Comparison of ENCODE assay signal across 24 mouse cellular contexts in genomic region chr8:104635004-104635710, GRCm38 (mm10). TPM values are rescaled to one million over a fixed set of nuclear protein-coding genes. Genes with fewer than 3 reads are reported as not detected.
A peak's percentile ranks its signal among the peaks of the same experiment; 100 is the strongest.
DNase-seq lines count a peak whose midpoint lies in the region.
"Had no signal": no experiment of that assay in that cellular context is flagged by ENCODE, and none has a peak within 500 bp of the region (broad histone marks: within the 10 kb centered on the region; RNA-seq: fewer than 3 reads in every experiment).

No protein-coding gene starts in this region.

- peak; percentile 61 for DNase-seq in adrenal gland, adult 2 months
- DNase-seq in adrenal gland, postnatal 10 days = no peak
- DNase-seq in heart, adult 9 months (ENCODE audit: low spot score in 2 of 2) = peak; percentile 1
- no peak for DNase-seq in heart, adult 18-20 months
- peak; percentile 1 for DNase-seq in kidney, postnatal 10 days
- DNase-seq in kidney, adult 18-20 months = no peak
- DNase-seq in urinary bladder, postnatal 14 days (ENCODE audit: low spot score) = peak; percentile 1
- no peak for DNase-seq in urinary bladder, adult 2 months (ENCODE audit: low spot score)
- DNase-seq: cerebellum, adult 18-20 months; cerebellum, postnatal 25 days; embryo, embryonic 11 days; forebrain, postnatal 0 days; right cerebral cortex, postnatal 4 days; thymus, adult 2 months had no signal

RNA-seq across cellular contexts. Expression of gene Rrad, which starts 4.0 kb away (rescaled TPM):
- total RNA-seq in adrenal gland, adult 2 months (2021) = 10 to 100 TPM in 1 of 2 experiments, 1 to 10 TPM in 1; 3.3 to 14.4 TPM
- polyA plus RNA-seq in adrenal gland, adult 2 months (2012; rRNA removed) = 4.1 and 7.4 TPM in 2 replicates
- 1 to 10 TPM; 5.6 to 9.1 TPM for total RNA-seq in adrenal gland, postnatal 10 days (2021)
- total RNA-seq in heart, adult 18-20 months (2021) = 100 to 1,000 TPM in 1 of 2 experiments, 10 to 100 TPM in 1; 88.7 to 108 TPM
- 10.3 and 13.4 TPM in 2 replicates for polyA plus RNA-seq in urinary bladder, adult 2 months (2012; rRNA removed)

RNA-seq across cellular contexts. Expression of gene Ciao2b, which starts 6.6 kb away (rescaled TPM):
- total RNA-seq in adrenal gland, adult 2 months (2021) = 10 to 100 TPM; 44.9 to 47.9 TPM
- polyA plus RNA-seq in adrenal gland, adult 2 months (2012; rRNA removed) = 24.2 and 26.0 TPM in 2 replicates
- 10 to 100 TPM; 41.0 to 41.3 TPM for total RNA-seq in adrenal gland, postnatal 10 days (2021)
- total RNA-seq in heart, adult 18-20 months (2021) = 10 to 100 TPM; 62.2 to 66.5 TPM
- polyA plus RNA-seq in urinary bladder, adult 2 months (2012; rRNA removed) = 53.2 and 69.5 TPM in 2 replicates

RNA-seq across cellular contexts. Expression of gene Cdh16, which starts 11.0 kb away (rescaled TPM):
- not detected for total RNA-seq in adrenal gland, adult 2 months (2021)
- not detected in 2 replicates for polyA plus RNA-seq in adrenal gland, adult 2 months (2012; rRNA removed)
- under 1 TPM; 0.12 to 0.66 TPM for total RNA-seq in adrenal gland, postnatal 10 days (2021)
- 1 to 10 TPM; 3.9 to 5.2 TPM for total RNA-seq in heart, adult 18-20 months (2021)
- polyA plus RNA-seq in urinary bladder, adult 2 months (2012; rRNA removed) = not detected in 2 replicates
- total RNA-seq: adrenal gland, postnatal 36 days; ES-E14; forebrain, postnatal 0 days; left cerebral cortex, adult 18-20 months; left cerebral cortex, postnatal 36 days; monocyte, adult 5-6 weeks had no signal
- polyA plus RNA-seq: activated CD4-positive, CD25-positive, alpha-beta regulatory T cell, adult 4 months; CD4-positive, CD25-positive, alpha-beta regulatory T cell, adult 4 months; forebrain, postnatal 0 days; hindbrain, embryonic 12.5 days; midbrain, embryonic 11.5 days; neural tube, embryonic 12.5 days had no signal

RNA-seq across cellular contexts. Expression of gene Pdp2, which starts 43.9 kb away (rescaled TPM):
- total RNA-seq in adrenal gland, adult 2 months (2021) = 10 to 100 TPM; 30.7 to 37.3 TPM
- 6.5 and 7.6 TPM in 2 replicates for polyA plus RNA-seq in adrenal gland, adult 2 months (2012; rRNA removed)
- 10 to 100 TPM; 25.1 to 32.4 TPM for total RNA-seq in adrenal gland, postnatal 10 days (2021)
- total RNA-seq in heart, adult 18-20 months (2021) = 10 to 100 TPM; 18.1 to 22.5 TPM
- 6.1 and 7.2 TPM in 2 replicates for polyA plus RNA-seq in urinary bladder, adult 2 months (2012; rRNA removed)

Comparison
In these comparisons a context has a peak if more than half of its experiments do, and no peak if none do; other contexts are left out.
1. DNase-seq: peak in adrenal gland, adult 2 months (single experiment), heart, adult 9 months (2 of 2), kidney, postnatal 10 days (single experiment) and urinary bladder, postnatal 14 days (single experiment); none in adrenal gland, postnatal 10 days (single experiment), heart, adult 18-20 months (0 of 2), kidney, adult 18-20 months (single experiment) and urinary bladder, adult 2 months (single experiment).
2. RNA of gene Rrad, which starts 4.0 kb away (total RNA-seq): 88.7 to 108 TPM in heart, adult 18-20 months; 3.3 to 14.4 TPM in adrenal gland, adult 2 months and 5.6 to 9.1 TPM in adrenal gland, postnatal 10 days; every median in the first group is over 4 times any median in the second.